Mouse (Mus musculus): ENCODE data around the gene Wnt10b. TPM values are rescaled to one million over a fixed set of nuclear protein-coding genes. Genes with fewer than 3 reads are reported as not detected.

The Wnt10b gene
- polyA plus RNA-seq, 1 experiment: 37.4 TPM

DNA sequence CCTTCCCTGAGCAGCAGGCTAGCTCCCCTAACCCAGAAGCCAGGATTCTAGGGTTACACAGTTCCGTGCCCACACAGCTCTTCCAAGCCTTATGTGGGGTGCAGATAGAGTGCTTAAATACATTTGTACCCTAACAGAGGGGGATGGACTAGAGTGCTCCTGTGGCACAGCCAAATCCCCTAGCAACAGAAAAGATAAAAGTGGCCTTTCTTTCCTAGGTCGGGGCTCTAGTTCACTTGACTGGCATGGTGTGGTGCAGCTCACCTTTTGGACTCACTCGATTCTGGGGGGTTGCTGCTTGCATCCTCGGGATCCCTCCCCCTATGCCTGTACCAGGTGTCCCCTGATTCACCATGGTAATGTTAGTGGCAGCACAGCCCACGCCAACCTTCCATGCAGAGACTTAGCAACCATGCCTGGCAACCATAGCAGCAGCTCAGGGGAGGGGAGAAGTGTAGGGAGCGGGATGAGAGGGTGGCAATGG, 30.7 kb upstream of the Wnt10b start:
- no peak for DNase-seq
- peaks cover 5% of the 10 kb centered on the region for H3K4me1 ChIP-seq (ENCODE audit: control insufficient read depth, insufficient read depth, low read length)
- H3K4me3 ChIP-seq (replicated peaks; ENCODE audit: extremely low read depth, low read depth, low read length): no peak overlapping the region
- 23% methylated on average over 6 of the region's 6 CpGs for WGBS
- TF ChIP-seq CTCF (IDR thresholded peaks at IDR 0.05; ENCODE audit: insufficient read depth, low read length) (no peak), POLR2A (IDR thresholded peaks at IDR 0.05; ENCODE audit: borderline replicate concordance, extremely low read depth, low read depth, low read length) (no peak)

GRCm38 (mm10) chr15:98807895-98808650, 30.1 kb upstream of the Wnt10b start:
- 2% methylated on average over 33 of the region's 34 CpGs for WGBS
- no peak for TF ChIP-seq CTCF (IDR thresholded peaks at IDR 0.05; ENCODE audit: insufficient read depth, low read length)
- TF ChIP-seq POLR2A (IDR thresholded peaks at IDR 0.05; ENCODE audit: borderline replicate concordance, extremely low read depth, low read depth, low read length): no peak
- Histone ChIP-seq H3K4me3 (replicated peaks; ENCODE audit: extremely low read depth, low read depth, low read length) (no peak overlapping the region), H3K4me1 (ENCODE audit: control insufficient read depth, insufficient read depth, low read length) (peaks cover 5% of the 10 kb centered on the region)
- DNase-seq: no peak

DNA sequence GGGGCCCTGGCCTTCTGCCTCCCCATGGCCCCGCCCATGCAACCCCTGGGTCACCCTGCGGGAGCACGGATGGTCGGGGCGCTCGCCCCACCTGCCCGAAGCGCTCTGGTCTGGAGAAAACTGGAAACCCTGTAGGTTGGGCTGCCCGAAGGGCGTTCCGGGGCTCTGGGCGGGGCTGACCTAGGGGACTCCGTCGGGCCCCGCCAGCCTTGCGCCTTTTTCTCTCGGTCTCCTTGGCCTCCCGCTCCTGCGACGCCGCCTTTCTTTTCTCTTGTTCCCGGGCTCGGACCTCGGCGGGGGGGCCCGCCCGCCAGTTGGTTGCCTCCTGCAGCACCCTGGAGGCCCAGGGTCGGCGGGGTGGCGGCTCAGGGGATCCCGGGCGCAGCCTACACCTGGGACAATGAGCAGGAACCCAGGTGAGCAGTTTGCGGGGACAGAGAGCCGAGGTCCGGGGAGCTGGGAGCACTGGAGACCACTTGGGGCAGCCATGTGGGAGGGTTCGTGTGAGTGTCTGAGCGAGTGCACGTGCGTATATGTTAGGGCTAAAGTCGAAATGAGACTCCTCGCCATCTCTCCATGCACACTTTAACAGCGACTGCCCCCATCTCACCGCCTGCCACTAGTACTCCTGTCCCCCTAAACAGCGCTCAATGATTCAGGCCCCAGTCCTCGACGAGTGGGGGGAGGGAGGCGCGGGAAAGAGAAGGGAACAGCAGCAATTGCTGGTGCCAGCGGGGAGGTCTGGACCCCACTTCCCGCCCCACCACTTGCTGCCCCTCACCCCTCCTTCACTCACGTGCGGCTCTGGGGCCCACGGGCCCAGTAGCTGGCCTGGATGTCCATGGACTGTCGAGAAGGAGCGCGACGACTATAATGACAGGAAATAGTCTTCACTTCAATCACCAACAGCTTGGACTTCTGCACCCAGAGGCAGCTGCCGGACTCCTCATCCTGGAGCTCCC, 29.1 kb upstream of the Wnt10b start:
- H3K4me3 ChIP-seq (replicated peaks; ENCODE audit: extremely low read depth, low read depth, low read length): no peak overlapping the region
- no peak for TF ChIP-seq POLR2A (IDR thresholded peaks at IDR 0.05; ENCODE audit: borderline replicate concordance, extremely low read depth, low read depth, low read length)
- TF ChIP-seq CTCF (IDR thresholded peaks at IDR 0.05; ENCODE audit: insufficient read depth, low read length): no peak
- peaks cover 5% of the 10 kb centered on the region for H3K4me1 ChIP-seq (ENCODE audit: control insufficient read depth, insufficient read depth, low read length)
- 4% methylated on average over 58 of the region's 58 CpGs for WGBS
- no peak for DNase-seq

DNA sequence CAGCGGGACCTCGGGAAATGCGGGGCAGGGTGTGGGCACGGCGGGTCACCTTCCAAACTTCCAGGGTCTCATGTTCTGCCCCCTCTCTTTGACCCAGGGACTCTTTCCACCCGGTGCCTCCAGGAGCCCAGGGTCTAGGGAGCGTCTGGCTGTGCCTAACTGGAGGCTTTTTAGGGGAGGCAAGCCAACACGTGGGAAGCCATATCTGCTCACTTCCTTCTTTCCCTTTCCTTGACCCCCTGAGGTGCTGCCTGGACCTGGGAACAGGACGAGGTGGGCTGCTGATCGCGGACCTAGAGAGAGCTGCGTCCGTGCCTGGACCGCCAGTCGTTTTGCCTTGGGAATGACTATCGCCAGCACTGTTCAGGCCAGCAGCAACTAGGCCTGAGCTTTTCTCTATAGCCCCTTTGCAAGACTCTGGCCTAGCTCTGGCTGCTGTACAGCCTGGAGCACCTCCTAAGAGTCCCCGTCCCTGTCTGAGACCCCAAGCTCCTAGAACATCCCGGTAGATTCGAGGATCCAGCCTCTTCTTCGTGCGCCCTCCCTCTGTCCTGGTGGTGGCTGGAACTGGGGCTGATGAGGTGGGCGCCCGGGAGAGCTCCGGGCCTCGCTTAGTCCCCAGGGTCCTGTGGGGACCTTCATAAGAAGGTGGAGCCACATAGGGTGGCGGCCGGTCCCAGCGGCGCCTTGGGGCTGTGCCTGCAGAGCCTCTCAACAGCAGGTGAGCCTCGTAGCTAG, 28.3 kb upstream of the Wnt10b start:
- TF ChIP-seq CTCF (IDR thresholded peaks at IDR 0.05; ENCODE audit: insufficient read depth, low read length) (no peak), POLR2A (IDR thresholded peaks at IDR 0.05; ENCODE audit: borderline replicate concordance, extremely low read depth, low read depth, low read length) (no peak)
- H3K4me1 ChIP-seq (ENCODE audit: control insufficient read depth, insufficient read depth, low read length): peaks cover 5% of the 10 kb centered on the region
- DNase-seq: no peak
- 34% methylated on average over 30 of the region's 30 CpGs for WGBS
- no peak overlapping the region for H3K4me3 ChIP-seq (replicated peaks; ENCODE audit: extremely low read depth, low read depth, low read length)

DNA sequence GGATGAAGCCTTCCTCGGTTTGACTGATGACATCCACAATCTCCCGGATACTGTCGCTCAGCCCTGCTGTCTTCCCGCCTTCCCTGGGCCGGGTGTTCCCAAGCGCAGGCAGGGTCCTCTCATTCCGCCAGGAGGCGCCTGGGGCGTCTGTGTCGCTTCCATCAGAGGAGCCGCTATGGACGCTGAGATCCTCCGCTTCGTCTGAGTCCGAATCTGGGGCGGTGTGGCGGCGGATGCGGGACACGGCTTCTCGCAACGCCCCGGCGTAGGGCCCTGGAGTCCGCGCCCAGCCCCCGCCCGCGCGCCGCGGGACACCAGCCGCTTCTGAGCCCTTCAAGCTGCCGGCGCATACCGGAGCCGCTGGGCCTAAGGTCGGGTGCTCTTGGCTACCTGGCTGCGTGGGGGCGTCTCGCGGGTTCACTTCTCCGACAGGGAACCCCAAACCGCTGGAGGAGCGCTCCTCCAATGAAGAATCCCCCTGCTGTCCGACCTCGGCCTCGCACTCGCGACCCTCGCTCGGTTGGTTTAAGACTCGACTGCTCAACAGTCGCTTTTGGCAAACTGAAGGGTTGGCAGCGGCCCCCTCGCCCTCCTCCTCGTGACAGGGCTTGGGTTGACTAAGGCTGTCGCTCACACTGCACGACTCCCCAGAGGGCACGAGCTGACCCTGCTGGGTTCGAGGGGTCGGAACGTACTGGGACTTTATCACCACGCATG, 27.5 kb upstream of the Wnt10b start:
- Histone ChIP-seq H3K4me1 (ENCODE audit: control insufficient read depth, insufficient read depth, low read length) (peaks cover 5% of the 10 kb centered on the region), H3K4me3 (replicated peaks; ENCODE audit: extremely low read depth, low read depth, low read length) (no peak overlapping the region)
- 4% methylated on average over 64 of the region's 64 CpGs for WGBS
- peak; percentile 63 for DNase-seq
- TF ChIP-seq POLR2A (IDR thresholded peaks at IDR 0.05; ENCODE audit: borderline replicate concordance, extremely low read depth, low read depth, low read length): no peak
- peak; percentile 53 for TF ChIP-seq CTCF (IDR thresholded peaks at IDR 0.05; ENCODE audit: insufficient read depth, low read length)

DNA sequence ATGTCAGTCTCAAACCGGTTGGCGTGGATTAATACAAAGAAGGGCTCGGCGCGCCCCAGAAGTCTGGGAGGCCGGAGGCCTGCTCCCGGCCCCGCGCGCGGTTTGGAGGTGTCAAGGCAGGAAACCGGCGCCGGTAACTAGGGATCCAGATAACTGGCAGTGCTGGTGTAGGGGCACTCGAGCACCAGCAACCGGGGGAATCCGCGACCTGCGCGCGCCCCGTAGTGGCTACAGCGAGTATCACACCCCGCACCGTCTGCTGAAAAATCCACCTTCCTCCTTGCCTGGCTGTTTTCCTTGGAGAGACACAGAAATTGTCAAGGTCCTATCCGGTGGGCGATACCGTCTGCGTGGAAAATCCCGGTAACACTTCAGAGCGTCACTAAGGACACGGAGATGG, 26.1 kb upstream of the Wnt10b start:
- Histone ChIP-seq H3K4me3 (replicated peaks; ENCODE audit: extremely low read depth, low read depth, low read length) (no peak overlapping the region), H3K4me1 (ENCODE audit: control insufficient read depth, insufficient read depth, low read length) (peaks cover 5% of the 10 kb centered on the region)
- DNase-seq: peak; percentile 86
- TF ChIP-seq CTCF (IDR thresholded peaks at IDR 0.05; ENCODE audit: insufficient read depth, low read length): peak; percentile 63
- no peak for TF ChIP-seq POLR2A (IDR thresholded peaks at IDR 0.05; ENCODE audit: borderline replicate concordance, extremely low read depth, low read depth, low read length)
- WGBS: under 1% methylated on average over 32 of the region's 32 CpGs

- TF ChIP-seq POLR2A (IDR thresholded peaks at IDR 0.05; ENCODE audit: borderline replicate concordance, extremely low read depth, low read depth, low read length): no peak
- no peak for TF ChIP-seq CTCF (IDR thresholded peaks at IDR 0.05; ENCODE audit: insufficient read depth, low read length)
- 22% methylated on average over 8 of the region's 8 CpGs for WGBS
- DNase-seq: no peak
- peaks cover 5% of the 10 kb centered on the region for H3K4me1 ChIP-seq (ENCODE audit: control insufficient read depth, insufficient read depth, low read length)
- no peak overlapping the region for H3K4me3 ChIP-seq (replicated peaks; ENCODE audit: extremely low read depth, low read depth, low read length)
These were observed 25.0 kb upstream of the Wnt10b start for GRCm38 (mm10) chr15:98802926-98803325.

- TF ChIP-seq POLR2A (IDR thresholded peaks at IDR 0.05; ENCODE audit: borderline replicate concordance, extremely low read depth, low read depth, low read length) (no peak), CTCF (IDR thresholded peaks at IDR 0.05; ENCODE audit: insufficient read depth, low read length) (peak; percentile 87)
- 12% methylated on average over 12 of the region's 12 CpGs for WGBS
- DNase-seq: peak; percentile 83
- Histone ChIP-seq H3K4me1 (ENCODE audit: control insufficient read depth, insufficient read depth, low read length) (no peaks in the 10 kb centered on the region), H3K4me3 (replicated peaks; ENCODE audit: extremely low read depth, low read depth, low read length) (no peak overlapping the region)
These were observed 21.4 kb upstream of the Wnt10b start for GRCm38 (mm10) chr15:98799396-98799795.
